Mouse (Mus musculus) embryonic facial prominence, embryonic 13.5 days (tissue): Measurements from ENCODE around the gene Olfr458. TPM values are rescaled to one million over a fixed set of nuclear protein-coding genes. Genes with fewer than 3 reads are reported as not detected.

Experiments used
- ATAC-seq: fragments of 200-750 bp; cut with Nextera tagmentation; 2 replicates; pipeline ENCODE4 v1.8.0; 2017; ENCODE audit warnings: low read depth; ENCODE audit not compliant: insufficient number of reproducible peaks, insufficient read depth, low FRiP score, low TSS enrichment
- H3K27ac ChIP-seq: fragments of 300-500 bp; sonication (generic); 2 replicates; pipeline ENCODE4 v1.5.1; 2015; ENCODE audit warnings: moderate library complexity, mild to moderate bottlenecking, inconsistent platforms
- H3K27me3 ChIP-seq: fragments of 300-500 bp; sonication (generic); 2 replicates; pipeline ENCODE4 v1.6.1; 2015; ENCODE audit warnings: mild to moderate bottlenecking, inconsistent platforms
- H3K36me3 ChIP-seq: fragments of 300-500 bp; sonication (generic); 2 replicates; pipeline ENCODE4 v1.6.1; 2015; ENCODE audit warnings: mild to moderate bottlenecking, inconsistent platforms
- H3K4me1 ChIP-seq: fragments of 300-500 bp; sonication (generic); 2 replicates; pipeline ENCODE4 v1.6.1; 2015; ENCODE audit warnings: inconsistent platforms
- H3K4me2 ChIP-seq: fragments of 300-500 bp; sonication (generic); 2 replicates; pipeline ENCODE4 v1.6.1; 2015; ENCODE audit warnings: moderate library complexity, mild to moderate bottlenecking, inconsistent platforms
- H3K4me3 ChIP-seq: fragments of 300-500 bp; sonication (generic); 2 replicates; pipeline ENCODE4 v1.5.1; 2015; ENCODE audit warnings: mild to moderate bottlenecking, inconsistent platforms
- H3K9ac ChIP-seq: fragments of 300-500 bp; sonication (generic); 2 replicates; pipeline ENCODE4 v1.6.1; 2015; ENCODE audit warnings: mild to moderate bottlenecking, inconsistent platforms
- H3K9me3 ChIP-seq: fragments of 300-500 bp; sonication (generic); 2 replicates; pipeline ENCODE4 v1.6.1; 2016; ENCODE audit warnings: inconsistent platforms
- WGBS: fragments of 180-500 bp; shearing (Covaris S2); methylation state at CpG from one replicate; pipeline ENCODE4 v1.1.7; 2015; ENCODE audit warnings: mixed read lengths; 5-methylcytosine and 5-hydroxymethylcytosine counted together
- polyA plus RNA-seq: library from polyadenylated mRNA; unstranded; fragments of >200 nt; fragmentation: Nextera tagmentation; extraction: Ambion mirVana; gene quantifications from 2 replicates; pipeline ENCODE4 v1.2.1, GENCODE M21; 2015

The Olfr458 gene
- polyA plus RNA-seq, 1 experiment from 2014 or later, result not detected

DNA sequence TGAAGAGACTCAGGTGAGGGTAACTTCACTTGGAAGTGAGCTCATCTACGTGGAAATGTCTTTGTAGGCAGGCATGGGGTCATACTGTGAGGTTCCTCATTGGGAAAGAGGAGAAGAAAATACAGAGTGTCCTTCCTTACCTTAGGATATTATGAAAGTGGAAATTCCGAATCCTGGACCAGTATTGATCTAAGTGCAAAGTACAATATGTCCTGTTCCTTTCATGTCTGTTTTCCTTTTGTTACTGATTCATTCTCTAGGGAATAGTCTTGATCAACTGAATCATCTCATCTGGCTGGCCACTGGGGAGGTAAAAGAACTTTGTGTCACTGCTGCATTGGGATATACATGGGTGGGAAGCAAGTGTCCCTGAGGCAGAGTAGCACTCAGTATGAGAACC, 29.5 kb downstream of the Olfr458 start:
- WGBS, result 68% methylated on average over 2 of the region's 2 CpGs
- Histone ChIP-seq H3K36me3 (no peaks in the 10 kb centered on the region), H3K27ac (no peak overlapping the region), H3K4me2 (no peak overlapping the region), H3K9me3 (no peaks in the 10 kb centered on the region), H3K4me3 (no peak overlapping the region), H3K27me3 (no peaks in the 10 kb centered on the region), H3K9ac (no peak overlapping the region), H3K4me1 (no peaks in the 10 kb centered on the region)
- no peak for ATAC-seq

GRCm38 (mm10) chr6:42434446-42434845, 30.6 kb downstream of the Olfr458 start, which contains the start of gene Tas2r126:
TSS of gene Tas2r126 (plus strand) at chr6:42434535.
- Histone ChIP-seq H3K4me2 (no peak within 1 kb of the TSS), H3K4me1 (no peaks in the 10 kb centered on the region), H3K27ac (no peak within 1 kb of the TSS), H3K9me3 (no peaks in the 10 kb centered on the region), H3K9ac (no peak within 1 kb of the TSS), H3K27me3 (no peaks in the 10 kb centered on the region), H3K4me3 (no peak within 1 kb of the TSS), H3K36me3 (no peaks in the 10 kb centered on the region)
- no peak for ATAC-seq
- 88% methylated on average over 6 of the region's 6 CpGs for WGBS

DNA sequence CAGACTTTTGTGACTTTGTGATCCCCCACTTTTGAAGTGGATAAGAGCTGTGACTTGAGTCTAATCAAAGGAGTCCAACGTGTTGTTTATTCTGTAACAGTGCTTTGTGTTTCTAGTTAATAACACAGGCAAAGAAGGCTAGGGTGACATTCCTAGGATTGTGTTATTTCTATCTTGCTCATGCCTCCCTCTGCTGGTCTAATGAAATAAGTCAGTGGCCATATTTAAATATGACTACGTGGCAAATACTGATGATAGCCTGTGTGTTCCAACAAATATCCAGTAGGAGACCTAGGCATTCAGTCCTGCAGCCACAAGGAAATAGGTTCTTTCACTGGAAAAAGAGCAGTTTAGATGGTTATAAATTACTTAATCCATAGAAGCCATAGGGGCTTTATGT, 31.4 kb downstream of the Olfr458 start:
- no peaks in the 10 kb centered on the region for H3K4me1 ChIP-seq
- H3K9me3 ChIP-seq, result no peaks in the 10 kb centered on the region
- no peak overlapping the region for H3K4me3 ChIP-seq
- WGBS, result 64% methylated on average over 2 of the region's 2 CpGs
- H3K36me3 ChIP-seq, result no peaks in the 10 kb centered on the region
- H3K27ac ChIP-seq, result no peak overlapping the region
- H3K27me3 ChIP-seq, result no peaks in the 10 kb centered on the region
- H3K4me2 ChIP-seq, result no peak overlapping the region
- ATAC-seq, result no peak
- no peak overlapping the region for H3K9ac ChIP-seq

- no peak overlapping the region for H3K4me3 ChIP-seq
- ATAC-seq, result no peak
- no peak overlapping the region for H3K4me2 ChIP-seq
- H3K9ac ChIP-seq, result no peak overlapping the region
- H3K36me3 ChIP-seq, result no peaks in the 10 kb centered on the region
- H3K27me3 ChIP-seq, result no peaks in the 10 kb centered on the region
- no peaks in the 10 kb centered on the region for H3K9me3 ChIP-seq
- 79% methylated on average over 4 of the region's 4 CpGs for WGBS
- H3K27ac ChIP-seq, result no peak overlapping the region
- H3K4me1 ChIP-seq, result no peaks in the 10 kb centered on the region
Measured at GRCm38 (mm10) chr6:42426337-42426736, 38.7 kb downstream of the Olfr458 start.

DNA sequence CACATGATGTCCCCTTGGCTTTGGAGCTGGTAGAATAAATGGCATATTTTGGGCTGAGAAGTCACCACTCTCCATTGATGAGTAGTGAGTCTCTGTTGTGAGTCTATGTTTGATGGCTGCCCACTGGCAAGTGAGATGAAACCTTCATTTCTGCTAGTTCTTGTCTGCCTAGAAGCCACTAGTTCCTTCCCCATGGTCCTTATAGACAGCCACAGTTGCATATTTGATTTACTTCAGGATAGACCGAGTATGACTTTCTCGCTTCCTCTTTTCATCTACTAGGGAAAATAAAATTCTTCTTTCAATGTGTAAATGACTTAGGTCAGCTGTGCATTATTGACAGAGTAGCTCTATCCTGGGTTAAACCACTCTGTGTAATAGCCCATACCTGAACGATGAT, 40.5 kb downstream of the Olfr458 start:
- 90% methylated on average over 3 of the region's 3 CpGs for WGBS
- no peaks in the 10 kb centered on the region for H3K36me3 ChIP-seq
- no peaks in the 10 kb centered on the region for H3K27me3 ChIP-seq
- H3K4me2 ChIP-seq, result no peak overlapping the region
- H3K27ac ChIP-seq, result no peak overlapping the region
- no peaks in the 10 kb centered on the region for H3K9me3 ChIP-seq
- H3K4me1 ChIP-seq, result no peaks in the 10 kb centered on the region
- H3K4me3 ChIP-seq, result no peak overlapping the region
- no peak for ATAC-seq
- no peak overlapping the region for H3K9ac ChIP-seq

GRCm38 (mm10) chr6:42421439-42421838, 43.6 kb downstream of the Olfr458 start:
- no peak overlapping the region for H3K4me2 ChIP-seq
- H3K27ac ChIP-seq, result no peak overlapping the region
- H3K36me3 ChIP-seq, result no peaks in the 10 kb centered on the region
- no peaks in the 10 kb centered on the region for H3K9me3 ChIP-seq
- WGBS, result 70% methylated on average over 2 of the region's 2 CpGs
- no peak overlapping the region for H3K9ac ChIP-seq
- ATAC-seq, result no peak
- H3K4me3 ChIP-seq, result no peak overlapping the region
- H3K4me1 ChIP-seq, result no peaks in the 10 kb centered on the region
- H3K27me3 ChIP-seq, result no peaks in the 10 kb centered on the region

- no peak overlapping the region for H3K27ac ChIP-seq
- 87% methylated on average over 2 of the region's 2 CpGs for WGBS
- H3K4me1 ChIP-seq, result no peaks in the 10 kb centered on the region
- H3K9me3 ChIP-seq, result no peaks in the 10 kb centered on the region
- H3K4me3 ChIP-seq, result no peak overlapping the region
- no peaks in the 10 kb centered on the region for H3K27me3 ChIP-seq
- H3K4me2 ChIP-seq, result no peak overlapping the region
- no peak for ATAC-seq
- H3K36me3 ChIP-seq, result no peaks in the 10 kb centered on the region
- H3K9ac ChIP-seq, result no peak overlapping the region
Measured at GRCm38 (mm10) chr6:42419443-42419842, 45.6 kb downstream of the Olfr458 start.

Other genes starting within 250 kb of the Olfr458 start
- gene Tas2r144, start 249.9 kb downstream of the Olfr458 start, polyA plus RNA-seq, result not detected in 2 replicates
- 26.5 and 30.2 TPM in 2 replicates for gene Gstk1, start 219.3 kb downstream of the Olfr458 start, polyA plus RNA-seq
- gene Tmem139, start 203.2 kb downstream of the Olfr458 start, polyA plus RNA-seq, result 0.96 and 1.7 TPM in 2 replicates
- 59.5 and 69.9 TPM in 2 replicates for gene Casp2, start 200.2 kb downstream of the Olfr458 start, polyA plus RNA-seq
- gene Clcn1, start 178.5 kb downstream of the Olfr458 start, polyA plus RNA-seq, result 0.13 and 0.45 TPM in 2 replicates
- 0.36 and 0.60 TPM in 2 replicates for gene Fam131b, start 140.6 kb downstream of the Olfr458 start, polyA plus RNA-seq
- 77.2 and 81.0 TPM in 2 replicates for gene Zyx, start 115.6 kb downstream of the Olfr458 start, polyA plus RNA-seq
- gene Epha1, start 91.9 kb downstream of the Olfr458 start, polyA plus RNA-seq, result 10.5 and 10.8 TPM in 2 replicates
- gene Tas2r143, start 65.0 kb downstream of the Olfr458 start, polyA plus RNA-seq, result not detected in 2 replicates
- gene Tas2r135, start 59.8 kb downstream of the Olfr458 start, polyA plus RNA-seq, result not detected in 2 replicates
- gene Tas2r126, start 30.7 kb downstream of the Olfr458 start, polyA plus RNA-seq, result not detected in 2 replicates
- not detected in 2 replicates for gene Olfr457, start 11.1 kb upstream of the Olfr458 start, polyA plus RNA-seq
- gene Olfr456, start 22.0 kb upstream of the Olfr458 start, polyA plus RNA-seq, result not detected in 2 replicates
- gene Olfr455, start 82.4 kb upstream of the Olfr458 start, polyA plus RNA-seq, result not detected in 2 replicates
- gene Tcaf3, start 132.5 kb upstream of the Olfr458 start, polyA plus RNA-seq, result not detected in 2 replicates
- gene Tcaf2, start 180.1 kb upstream of the Olfr458 start, polyA plus RNA-seq, result 4.3 and 5.3 TPM in 2 replicates
- 75.6 and 81.9 TPM in 2 replicates for gene Tcaf1, start 244.9 kb upstream of the Olfr458 start, polyA plus RNA-seq